Mouse (Mus musculus) thymus, adult 2 months (tissue): ENCODE results near the gene Fbxo21.

Experiments
- CTCF ChIP-seq: fragments of 200-500 bp; IDR thresholded peaks from 2 replicates; pipeline ENCODE4 v1.5.1; 2012; ENCODE audit warnings: mild to moderate bottlenecking, control low read depth, low read length, moderate library complexity, borderline replicate concordance; ENCODE audit not compliant: control insufficient read depth, poor library complexity, insufficient read depth; ENCODE audit errors: extremely low read depth
- POLR2A ChIP-seq: fragments of 200-500 bp; IDR thresholded peaks from 2 replicates; pipeline ENCODE4 v1.6.1; 2012; ENCODE audit warnings: mild to moderate bottlenecking, low read length, control low read depth, moderate library complexity; ENCODE audit not compliant: control insufficient read depth, poor library complexity, insufficient read depth; ENCODE audit errors: extremely low read depth

DNA sequence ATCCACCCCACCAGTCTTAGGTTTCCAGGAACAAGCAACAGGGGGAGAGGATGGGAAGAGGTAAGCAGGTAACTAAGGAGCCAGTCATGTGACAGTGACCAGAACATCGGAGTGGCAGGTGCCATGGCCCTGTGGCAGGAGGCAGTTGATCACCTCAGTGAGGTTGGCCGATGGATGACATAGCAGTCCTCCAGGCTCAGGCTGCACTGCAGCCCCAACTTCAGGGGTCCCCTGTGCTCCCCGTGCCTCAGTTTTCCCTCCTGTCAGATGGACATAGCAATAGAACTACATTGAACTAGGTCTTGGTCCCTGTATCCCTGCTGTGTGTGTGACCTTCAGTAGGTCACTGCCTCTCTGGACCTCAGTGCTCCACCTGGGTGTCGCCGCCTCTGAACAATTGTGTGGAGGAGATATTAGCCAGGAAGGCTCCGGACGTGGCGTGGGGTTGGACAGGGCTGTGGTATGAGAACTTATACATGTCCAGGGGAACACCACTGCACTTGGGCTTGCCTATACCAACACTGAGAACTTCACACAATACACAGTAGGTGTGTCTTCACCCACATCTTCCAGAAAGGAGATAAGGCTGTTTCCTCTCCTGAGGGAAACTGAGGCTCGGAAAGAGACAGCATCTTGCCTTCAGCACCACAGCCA is 53.6 kb downstream of the Fbxo21 start:
- TF ChIP-seq POLR2A (no peak), CTCF (no peak)
